Mouse (Mus musculus): ENCODE results near the gene Mcfd2. TPM values are rescaled to one million over a fixed set of nuclear protein-coding genes. Genes with fewer than 3 reads are reported as not detected.
A peak's percentile ranks its signal among the peaks of the same experiment; 100 is the strongest.
"Not testable (repeated sequence)": the region's sequence is repeated elsewhere in the genome, so short reads cannot be mapped to it uniquely, and the experiment has no call there.

Gene Mcfd2
- 264 and 267 TPM in 2 replicates for total RNA-seq (2021)
- long read RNA-seq, transcript Mcfd2-206 (5 exons, 603 nt), result minor isoform, 39 of 247 reads
- long read RNA-seq, transcript Mcfd2-202 (5 exons, 813 nt), result minor isoform, 5 of 247 reads
- long read RNA-seq, transcript Mcfd2-201 (4 exons, 2,038 nt), result major isoform, 130 of 247 reads
- long read RNA-seq, transcript Mcfd2-204 (5 exons, 2,017 nt), result minor isoform, 5 of 247 reads
- long read RNA-seq, partial matches to known transcripts, result 19 of 247 reads
- long read RNA-seq, other reads (novel, unspliced or antisense), result 49 of 247 reads

DNA sequence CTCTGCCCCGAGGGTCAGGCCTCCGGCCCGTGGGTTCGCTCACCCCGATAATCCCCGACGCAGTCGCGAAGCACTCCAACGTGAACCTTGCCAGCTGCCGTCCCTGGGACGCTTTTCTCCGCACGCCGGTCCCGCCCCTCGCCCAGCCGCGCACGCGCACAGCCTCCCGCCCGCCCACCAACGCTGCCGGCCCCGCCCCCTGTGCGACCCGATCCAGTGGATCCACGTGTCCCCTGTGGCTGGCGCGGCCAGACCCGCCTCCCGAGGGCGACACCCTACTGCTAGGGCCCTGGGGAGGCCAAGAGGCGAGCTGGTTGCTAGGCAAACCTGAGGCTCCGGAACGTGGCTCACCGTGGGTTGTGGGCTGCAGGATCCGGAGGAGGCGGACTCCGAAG is at the start of gene Mcfd2:
Gene Mcfd2 (minus strand): TSS at position 144 of the 395 bp plus-strand sequence.
- peak; percentile 99 for DNase-seq

DNA sequence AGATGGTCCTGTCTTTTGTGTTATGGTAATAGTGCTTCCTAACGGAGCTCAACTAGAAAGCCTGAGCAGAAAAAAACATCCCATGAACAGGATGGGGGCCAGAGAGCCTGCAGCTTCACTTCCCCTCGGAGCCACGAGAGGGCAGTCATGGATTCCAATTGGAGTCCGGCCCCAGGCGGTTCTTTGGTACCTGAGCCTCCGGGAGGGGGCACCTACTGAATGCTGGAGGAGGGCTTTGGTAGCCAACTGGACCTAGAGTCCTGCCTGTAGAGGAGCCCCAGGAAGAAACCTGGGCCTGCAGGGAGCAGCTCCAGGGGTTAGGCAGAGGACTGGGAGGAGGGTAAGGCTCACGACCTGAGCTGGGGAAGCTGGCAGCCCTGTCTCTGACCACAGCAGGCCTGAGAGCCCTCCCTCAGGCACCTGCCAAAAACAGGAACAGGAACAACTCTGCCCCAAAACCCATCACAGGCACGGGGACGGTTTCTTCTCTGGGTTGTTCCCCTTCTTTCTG is 49.3 kb upstream of the Mcfd2 start:
- peak; percentile 92 for DNase-seq

DNA sequence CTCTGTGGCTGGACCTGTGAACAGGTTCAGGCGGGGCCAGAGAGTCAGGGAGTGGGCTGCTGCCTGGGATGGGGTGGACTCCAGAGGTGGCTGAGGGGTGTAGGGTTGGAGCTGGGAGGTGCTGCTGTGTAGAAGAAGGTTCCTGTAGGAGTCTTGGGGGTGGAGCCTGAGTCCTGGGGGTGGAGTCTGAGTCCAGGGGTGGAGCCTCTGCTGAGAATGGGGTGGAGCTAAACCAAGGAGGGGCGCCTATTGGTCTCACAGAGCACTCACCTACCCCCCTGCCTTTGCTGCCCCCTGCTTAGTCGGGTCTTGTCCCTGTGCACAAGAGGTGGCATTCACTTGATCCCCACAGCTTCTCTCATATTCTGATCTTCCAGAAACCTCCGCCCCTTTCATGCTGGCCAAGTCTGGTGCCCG is 48.8 kb upstream of the Mcfd2 start:
- peak; percentile 43 for DNase-seq

DNA sequence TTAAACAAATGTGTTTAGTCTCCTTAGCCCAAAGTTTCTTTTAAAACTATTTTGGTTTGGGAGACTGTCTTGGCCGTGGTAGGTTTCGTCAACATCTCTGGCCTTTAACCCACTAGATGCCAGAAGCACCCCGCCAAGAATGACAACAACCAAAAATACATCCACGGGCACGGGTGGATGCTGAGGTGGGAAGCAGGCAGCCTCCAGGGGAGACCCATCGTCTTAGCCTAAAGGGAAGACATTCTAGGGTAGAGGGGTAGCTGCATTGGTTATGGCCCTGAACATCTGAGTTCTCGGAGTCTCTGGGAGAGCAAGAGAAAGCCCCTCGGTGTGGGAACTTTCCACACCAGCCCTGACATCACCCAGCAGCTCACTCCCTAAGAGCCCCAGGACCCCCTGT is 48.4 kb upstream of the Mcfd2 start:
- DNase-seq, result no peak

DNA sequence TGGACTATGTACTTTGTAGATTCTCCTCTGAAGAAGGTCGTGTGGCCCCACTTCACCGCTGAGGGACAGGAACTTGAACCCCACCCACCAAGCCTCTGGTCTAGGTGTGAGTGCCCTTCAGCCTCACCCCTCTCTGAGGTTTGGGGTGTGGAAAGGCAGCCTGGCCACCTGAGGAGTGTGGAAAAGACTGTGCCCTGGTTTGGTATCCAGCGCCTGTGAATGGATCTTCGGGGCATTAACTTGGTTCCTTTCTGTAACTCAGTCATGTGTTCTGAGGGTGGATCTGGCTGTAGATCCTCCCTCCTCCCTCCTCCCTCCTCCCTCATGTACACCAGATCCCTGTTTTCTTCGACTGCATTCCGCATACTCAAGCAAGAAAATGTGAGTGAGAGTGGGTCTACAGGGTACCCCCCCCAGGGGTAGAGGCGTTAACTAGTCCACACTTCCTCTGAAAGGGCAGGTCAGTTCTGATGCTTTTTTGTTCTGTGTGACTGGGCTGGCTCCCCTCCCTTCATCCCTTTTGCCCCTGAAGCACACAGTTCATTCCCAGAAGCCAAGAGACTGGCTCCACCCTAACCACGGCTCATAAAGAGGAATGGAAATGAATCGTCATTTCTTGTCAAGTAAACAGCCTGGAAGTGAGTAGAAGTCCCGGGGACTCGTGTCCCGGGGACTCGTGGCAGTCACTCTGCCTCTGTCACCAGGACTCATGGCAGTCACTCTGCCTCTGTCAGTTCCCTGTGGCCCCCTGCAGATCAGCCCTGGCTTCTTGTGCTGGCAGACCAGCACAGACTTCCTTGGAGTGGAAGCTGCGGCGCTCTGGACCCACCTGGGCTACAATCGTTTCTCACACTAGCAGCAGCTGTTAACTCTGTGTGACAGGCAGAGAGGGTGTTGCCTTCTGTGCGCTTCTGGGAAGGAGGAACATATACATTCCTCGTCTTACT is 47.5 kb upstream of the Mcfd2 start:
- DNase-seq, result no peak

DNA sequence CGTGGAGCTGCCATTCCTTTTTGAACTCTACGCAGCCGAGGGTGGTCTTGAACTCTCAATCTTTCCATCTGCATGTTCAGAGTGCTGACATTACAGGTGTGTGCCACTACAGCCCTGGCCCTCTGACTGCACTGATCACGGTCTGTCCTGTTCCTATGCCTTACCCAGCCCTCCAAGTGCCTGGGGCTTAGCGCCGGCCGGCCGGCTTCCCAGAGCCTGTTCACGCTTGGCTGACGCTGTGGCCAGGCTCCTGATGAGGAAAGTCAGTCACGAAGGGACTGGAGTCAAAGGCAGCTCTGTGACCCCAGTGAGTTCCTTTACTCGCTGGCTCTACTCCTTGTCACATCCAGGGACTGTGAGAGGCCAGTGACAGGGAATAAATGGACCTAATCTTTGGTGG is 46.6 kb upstream of the Mcfd2 start:
- DNase-seq, result no peak

DNA sequence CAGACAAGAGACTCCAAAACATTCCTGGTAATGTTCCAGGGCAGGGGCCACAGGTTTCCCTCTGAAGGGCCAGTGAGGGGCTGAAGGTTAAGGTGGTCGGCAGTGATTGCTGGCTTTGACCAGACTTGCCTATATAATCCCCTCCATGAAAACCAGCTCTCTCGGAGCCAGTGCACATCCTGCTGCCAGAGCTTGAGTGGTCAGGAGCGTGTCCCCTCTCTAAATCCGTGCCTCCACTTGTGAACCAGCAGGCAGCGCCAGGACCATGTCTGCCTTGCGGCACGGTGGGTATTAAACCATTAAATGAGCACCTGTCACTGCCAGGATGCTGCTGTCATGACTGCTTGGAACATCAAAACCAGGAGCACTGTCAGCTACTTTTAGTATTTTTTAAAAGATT is 44.8 kb upstream of the Mcfd2 start:
- no peak for DNase-seq

DNA sequence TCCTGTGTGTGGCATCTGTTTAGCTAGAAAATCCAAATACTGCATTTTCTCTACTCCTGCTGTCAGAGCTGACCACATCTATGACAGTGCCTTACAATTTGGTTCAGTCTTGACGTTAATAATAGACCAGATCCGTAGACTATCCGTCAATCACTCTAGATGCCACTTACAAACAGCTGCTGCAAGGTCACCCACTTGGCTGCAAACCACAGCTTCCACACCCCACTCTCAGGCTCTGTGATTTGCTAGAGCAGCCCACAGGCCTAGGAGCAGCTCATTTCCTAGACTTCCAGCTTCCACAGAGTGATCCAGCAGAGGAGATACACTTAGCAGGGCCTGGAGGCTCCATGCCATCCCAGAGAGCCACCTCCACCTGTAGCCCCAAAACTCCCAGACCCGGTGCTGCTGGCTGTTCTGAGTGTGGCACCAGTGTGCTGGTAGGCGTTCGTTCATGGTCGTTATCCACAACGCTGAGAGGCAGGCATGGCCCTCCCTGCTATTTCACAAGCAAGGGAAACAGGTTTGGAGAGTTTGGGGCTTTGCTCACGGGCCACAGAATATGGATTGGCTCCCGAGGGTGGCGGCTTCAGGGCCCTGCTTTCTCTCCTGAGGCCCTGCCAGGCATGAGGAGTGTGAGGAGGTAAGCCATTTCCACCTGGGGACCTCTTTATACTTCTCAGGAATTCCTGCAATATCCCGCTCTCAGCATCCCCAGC is 43.5 kb upstream of the Mcfd2 start:
- no peak for DNase-seq

DNA sequence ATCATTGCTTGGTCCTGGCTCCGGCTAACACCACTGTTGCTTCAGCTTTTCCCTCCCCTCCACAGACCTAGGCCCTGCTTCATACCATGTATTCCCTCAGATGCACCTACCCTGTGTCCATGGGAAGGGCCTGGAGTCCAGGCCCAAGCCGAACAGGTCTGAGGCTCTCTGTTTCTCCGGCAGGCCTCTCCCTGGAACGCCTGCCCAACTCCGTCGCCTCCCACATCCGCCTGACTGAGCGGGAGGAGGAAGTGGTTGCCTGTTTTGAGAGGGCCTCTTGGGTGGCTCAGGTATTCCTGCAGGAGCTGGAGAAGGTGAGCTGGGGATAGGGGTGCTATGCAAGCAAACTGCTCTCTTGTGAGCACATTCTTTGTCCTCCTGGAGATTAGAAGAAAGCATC is 41.0 kb upstream of the Mcfd2 start:
- no peak for DNase-seq

DNA sequence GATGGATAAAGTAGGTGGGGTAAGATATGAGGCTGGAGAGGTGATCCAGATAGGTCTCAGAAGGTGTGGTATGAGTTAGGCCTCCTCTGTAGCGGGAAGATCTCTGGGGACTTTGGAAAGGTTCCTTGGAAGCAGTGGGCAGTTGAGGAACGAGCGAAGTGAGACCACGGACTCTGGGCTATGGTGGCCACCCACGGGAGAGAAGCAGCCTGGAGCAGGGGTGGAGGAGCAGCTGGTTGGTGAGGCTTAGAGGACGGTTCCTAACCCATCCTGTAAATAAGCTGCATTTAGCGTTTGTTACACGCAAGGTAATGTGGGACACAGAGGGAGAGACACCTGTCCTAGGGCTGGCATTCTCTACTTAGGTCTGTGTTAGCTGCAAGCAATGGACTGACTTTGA is 39.3 kb upstream of the Mcfd2 start:
- DNase-seq, result no peak

DNA sequence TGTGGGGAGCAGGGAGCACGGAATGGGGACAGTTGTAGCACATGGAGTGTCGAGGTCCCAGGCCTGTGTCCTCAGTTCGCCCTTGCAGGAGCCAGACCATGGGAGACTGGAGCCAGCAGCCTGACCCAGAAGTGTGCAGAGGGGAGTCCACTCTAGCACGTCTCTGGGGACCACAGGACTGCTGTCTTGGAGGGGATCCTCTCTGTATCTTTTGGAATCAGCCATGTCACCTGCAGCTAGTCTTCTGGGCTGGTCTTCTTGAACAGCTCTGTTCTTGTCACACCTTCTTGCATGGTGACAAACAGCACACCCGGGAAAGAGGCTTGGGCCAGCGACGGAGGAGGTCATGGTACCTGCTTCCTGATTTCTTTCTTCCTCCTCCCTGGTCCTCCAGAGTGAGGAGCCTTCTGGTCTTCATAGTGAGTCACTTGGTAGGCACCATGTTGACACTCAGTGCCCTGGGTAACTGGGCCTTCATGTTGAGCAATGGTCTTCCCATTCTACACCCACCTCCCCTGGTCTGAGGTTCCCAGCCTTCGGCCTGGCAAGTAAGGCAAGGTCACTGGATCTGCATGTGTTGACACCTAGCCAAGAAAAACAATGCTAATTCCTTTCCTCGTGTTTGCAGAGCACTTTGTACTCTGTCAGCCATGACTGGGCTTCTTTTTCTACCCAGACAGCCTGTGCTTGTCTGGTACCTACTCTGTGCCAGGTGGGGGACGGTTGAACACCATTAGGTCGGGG is 38.6 kb upstream of the Mcfd2 start:
- no peak for DNase-seq

DNA sequence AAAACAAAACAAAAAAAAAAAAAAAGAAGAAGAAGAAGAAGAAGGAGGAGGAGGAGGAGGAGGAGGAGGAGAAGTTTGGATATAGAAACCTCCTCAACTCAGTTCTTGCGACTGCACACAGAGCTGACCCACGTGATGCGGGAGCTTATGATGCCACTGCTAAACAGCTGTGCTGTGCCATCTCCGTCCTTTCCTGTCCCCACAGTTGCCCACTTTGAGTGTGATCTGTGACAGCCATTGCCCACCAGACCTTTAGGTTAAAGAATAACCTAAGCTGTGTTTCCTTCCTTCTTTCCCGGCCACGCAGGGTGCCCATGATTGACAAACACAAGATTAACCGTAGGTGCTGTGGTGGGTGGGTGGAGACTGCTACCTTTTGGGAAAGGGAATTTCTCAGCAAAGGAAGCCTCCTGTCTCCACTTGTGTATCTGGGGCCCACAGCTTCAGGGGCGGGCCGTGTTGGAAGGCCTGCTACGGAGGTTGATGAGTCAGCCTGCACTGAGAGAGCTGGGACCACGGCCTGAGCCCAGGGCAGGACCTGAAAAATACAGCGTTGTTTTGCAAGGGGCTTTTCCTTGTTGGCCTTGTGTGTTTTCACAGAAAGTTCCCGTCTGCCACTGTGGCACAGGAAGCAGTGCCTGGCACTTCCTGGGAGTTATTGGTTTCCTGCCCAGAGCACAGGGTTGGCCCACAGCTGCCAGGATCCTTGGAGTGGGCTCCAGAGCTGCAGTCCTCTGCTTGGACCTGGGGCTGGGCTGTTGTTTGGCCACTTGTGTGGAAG is 36.5 kb upstream of the Mcfd2 start:
- DNase-seq, result peak; percentile 58

DNA sequence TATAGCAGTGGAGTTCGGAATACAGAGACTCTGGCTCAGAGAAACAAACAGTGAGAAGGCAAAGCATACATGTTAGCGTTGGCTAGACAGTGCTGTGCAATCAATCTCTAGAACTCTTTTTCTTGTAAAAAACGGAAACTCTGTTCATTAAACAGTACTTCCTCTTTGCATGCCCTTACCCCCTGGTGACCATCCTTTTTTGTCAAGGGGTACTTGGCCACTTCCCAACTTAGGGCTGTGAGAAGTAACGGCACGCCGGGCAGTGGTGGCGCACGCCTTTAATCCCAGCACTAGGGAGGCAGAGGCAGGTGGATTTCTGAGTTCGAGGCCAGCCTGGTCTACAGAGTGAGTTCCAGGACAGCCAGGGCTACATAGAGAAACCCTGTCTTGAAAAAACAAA is 35.9 kb upstream of the Mcfd2 start:
- not testable (repeated sequence) for DNase-seq

DNA sequence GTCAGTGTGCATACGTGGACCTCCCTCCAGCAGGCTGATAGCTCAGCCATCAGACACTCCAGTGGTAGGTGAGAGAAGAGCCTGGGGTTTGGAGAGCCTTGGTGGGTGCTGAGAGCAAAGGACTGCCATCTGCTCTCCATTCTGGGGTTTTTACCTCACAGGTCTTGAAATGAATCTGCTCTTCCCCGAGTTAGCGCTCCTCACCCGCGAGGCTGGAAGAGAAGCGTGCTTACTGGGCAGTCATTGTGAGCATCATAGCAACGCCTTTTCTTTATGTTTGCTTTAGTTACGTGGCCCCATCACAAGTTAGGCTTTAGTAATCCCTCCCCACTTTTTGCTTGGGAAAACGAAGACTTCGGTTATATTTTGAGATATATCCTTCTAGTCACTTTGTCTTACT is 34.6 kb upstream of the Mcfd2 start:
- no peak for DNase-seq

DNA sequence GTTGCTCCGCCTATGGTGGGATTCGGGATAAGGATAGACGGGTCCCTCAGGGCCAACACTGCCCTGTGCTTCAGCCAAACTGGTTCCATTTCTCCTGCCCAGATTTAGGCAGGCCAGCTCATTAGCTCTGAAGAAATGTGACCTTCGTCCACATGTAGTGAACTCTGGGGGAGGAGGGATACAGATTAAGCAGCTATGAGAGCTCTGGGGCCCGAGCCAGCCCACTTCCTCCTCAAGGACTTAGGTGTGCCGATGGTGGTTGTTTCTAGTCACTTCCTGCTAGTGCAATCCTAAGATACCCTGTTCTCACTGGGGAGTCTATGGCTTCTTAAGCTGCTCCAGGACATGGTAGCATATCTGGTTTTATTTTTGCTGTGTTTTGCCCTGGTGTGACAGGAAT is 33.2 kb upstream of the Mcfd2 start:
- DNase-seq, result no peak

DNA sequence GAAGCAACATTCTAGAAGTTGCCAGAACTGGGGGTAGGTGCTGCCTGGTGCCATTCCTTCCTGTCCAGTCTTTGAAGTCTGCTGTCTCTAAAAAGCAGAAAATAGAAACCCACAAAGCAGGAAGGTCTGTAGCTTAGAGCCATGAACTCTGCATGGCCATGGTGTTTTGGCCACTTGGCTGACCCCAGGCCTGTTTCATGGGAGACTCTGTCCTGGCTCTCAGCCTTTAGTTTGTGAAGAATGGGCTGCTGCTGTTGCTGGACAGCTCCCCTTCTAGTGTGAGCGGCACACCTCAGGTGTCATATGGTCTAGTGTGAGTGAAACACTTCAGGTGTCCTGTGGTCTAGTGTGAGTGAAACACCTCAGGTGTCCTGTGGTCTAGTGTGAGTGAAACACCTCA is 31.0 kb upstream of the Mcfd2 start:
- DNase-seq, result not testable (repeated sequence)

DNA sequence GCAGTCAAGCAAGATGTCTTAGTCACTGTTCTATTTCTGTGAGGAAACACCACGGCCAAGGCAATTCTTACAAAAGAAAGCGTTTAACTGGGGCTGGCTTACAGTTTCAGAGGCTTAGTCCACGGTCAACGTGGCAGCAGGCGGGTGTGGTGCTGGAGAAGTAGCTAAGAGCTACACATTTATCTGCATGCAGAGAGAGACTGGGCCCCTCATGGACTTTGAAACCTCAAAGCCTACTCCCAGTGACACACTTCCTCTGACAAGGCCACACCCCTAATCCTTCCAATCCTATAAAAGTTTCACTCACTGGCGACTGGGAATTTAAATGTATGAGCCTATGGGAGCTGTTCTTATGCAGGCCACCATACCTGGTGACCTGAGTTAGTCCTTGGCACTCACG is 30.0 kb upstream of the Mcfd2 start:
- DNase-seq, result no peak

DNA sequence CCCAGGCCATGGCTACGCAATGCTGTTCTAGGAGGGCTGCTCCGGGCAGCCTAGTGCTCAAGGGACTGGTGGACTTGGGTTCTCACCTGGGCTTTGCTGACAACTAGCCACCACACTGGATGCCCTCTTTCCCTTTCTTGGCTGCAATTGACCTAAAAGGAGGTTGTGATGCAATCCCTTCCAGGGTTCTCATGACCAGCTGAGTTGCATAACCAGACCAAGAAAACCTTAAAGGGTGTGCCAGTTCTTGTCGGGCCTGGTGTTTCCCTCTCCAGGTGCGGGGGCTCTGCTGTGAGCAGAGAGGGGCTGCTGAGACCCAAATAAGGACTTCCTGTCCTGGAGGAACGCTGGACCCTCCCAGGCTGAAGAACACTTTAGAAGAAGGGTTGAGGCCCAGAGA is 27.4 kb upstream of the Mcfd2 start:
- DNase-seq, result no peak

DNA sequence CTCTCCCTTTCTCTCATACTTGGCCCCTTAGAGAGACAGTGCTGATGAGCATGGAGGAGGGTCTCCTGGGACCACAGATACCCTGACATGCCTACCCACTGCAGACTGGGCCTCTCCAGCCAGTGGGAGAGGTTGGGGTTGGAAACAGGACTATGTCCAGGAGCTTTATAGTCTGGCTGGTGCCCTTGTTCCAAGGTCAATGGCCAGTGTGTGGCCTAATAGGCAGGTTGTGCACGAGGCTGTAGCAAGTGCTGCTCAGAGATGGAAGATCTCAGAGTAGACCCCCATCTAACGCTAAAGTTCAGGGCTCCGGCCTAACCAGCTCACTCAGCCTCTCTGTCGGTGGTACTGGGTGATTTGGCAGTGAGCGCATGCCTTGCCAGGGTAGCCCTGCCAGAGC is 26.0 kb upstream of the Mcfd2 start:
- DNase-seq, result no peak

DNA sequence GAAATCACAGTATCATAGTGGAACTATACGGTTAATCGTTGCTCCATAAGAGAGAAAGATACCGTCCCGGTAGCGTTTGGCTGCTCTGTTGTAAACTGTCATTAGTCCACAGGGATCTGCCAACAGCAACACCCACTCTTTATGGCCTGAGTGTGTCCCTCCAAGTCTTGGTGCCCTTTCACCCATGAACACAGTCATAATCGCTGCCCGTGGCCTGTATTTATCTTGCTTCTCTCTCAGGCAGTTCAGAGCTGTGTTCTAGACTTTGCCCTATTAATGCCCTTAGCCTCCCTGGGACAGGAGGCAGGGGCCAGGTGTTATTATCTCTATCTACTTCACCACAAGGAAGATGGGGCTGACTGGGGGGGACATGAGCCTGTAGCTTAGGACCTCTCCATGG is 25.3 kb upstream of the Mcfd2 start:
- no peak for DNase-seq

DNA sequence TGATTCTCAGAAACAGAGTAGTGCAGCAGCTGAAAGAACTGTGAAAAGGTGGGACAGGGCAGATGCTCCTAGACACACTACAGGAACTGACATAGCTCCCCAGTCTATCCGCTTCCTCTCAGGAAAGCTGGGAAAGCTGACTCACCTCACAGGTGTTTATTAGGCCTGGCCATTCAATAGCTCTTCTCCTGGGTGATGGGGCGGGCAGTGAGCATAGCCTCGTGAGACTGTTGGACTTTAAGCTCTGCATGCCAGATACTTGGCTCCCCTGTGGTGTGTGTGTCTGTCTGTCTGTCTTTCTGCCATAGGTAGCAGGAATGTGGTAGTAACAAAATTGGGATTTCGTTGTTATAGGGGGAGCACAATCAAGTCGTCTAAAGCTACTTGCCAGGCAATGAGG is 23.6 kb upstream of the Mcfd2 start:
- DNase-seq, result no peak
